In the genomic region with DNA sequence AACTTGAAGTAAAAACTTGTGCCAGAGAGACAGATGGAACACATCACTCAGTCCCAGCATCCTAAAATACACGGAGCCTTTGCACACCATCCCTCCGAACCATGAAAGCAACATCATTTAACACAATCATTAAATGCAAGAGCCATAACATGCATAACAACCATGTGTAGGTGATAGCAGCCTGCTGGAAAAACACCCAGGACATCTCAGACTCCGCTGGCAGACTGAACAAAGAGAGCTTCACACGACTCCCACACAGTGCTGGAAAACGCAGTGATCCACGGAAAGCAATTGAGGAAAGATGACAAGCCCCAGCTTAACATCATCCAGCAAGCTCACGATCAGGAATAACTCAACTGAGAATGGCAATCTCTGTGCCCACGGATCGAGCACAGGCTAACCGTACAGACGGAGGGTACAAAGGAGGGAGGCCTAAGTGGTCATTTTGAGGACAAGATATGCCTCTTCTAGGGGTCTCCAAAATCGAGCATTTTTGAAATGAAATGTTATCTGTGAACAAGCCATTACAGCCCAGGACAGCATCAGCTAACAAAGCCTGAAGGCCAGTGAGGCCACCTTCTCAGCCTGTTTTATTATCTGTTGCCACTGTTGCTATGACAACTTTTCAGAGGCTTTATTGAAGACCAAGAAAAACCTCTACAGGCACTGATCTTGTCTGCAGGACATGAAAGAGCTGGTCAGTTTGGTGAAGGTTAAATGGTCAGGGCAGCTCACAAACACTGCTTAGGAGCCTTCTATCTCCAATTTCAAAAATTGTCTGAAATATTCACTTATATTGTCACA, we compare ENCODE assay signal across 10 mouse cellular contexts.
A peak's percentile ranks its signal among the peaks of the same experiment; 100 is the strongest.
DNase-seq lines count a peak whose midpoint lies in the region; ATAC-seq and TF ChIP-seq lines count a peak whose summit lies in the region.
"Had no signal": no experiment of that assay in that cellular context is flagged by ENCODE, and none has a peak within 500 bp of the region (broad histone marks: within the 10 kb centered on the region; RNA-seq: fewer than 3 reads in every experiment).

No protein-coding gene starts in this region.

- DNase-seq in heart, postnatal 10 days = peak; percentile 4 to 10
- peak; percentile 93 for DNase-seq in brain, adult 2 months (ENCODE audit: low read depth, low spot score)
- peak; percentile 69 to 84 for DNase-seq in frontal cortex, postnatal 36 days (ENCODE audit: low spot score in 2 of 2)
- no peak for DNase-seq in liver, postnatal 0 days
- DNase-seq in adrenal gland, adult (ENCODE audit: inconsistent age in 2 of 2, low spot score in 1 of 2) = no peak
- no peak for DNase-seq in adrenal gland, adult 8-10 months

- TF ChIP-seq EP300 in liver, postnatal 0 days (IDR thresholded peaks at IDR 0.05; ENCODE audit: low read depth) = no peak

- H3K36me3 ChIP-seq in heart, embryonic 11.5 days (ENCODE audit: control insufficient read depth, insufficient read depth, low read length) = no peaks in the 10 kb centered on the region
- H3K36me3 ChIP-seq in limb, embryonic 15.5 days = no peaks in the 10 kb centered on the region
- H3K36me3 ChIP-seq in liver, postnatal 0 days (replicated peaks; ENCODE audit: insufficient read depth, low read length) = no peaks in the 10 kb centered on the region
- H3K36me3 ChIP-seq: heart, embryonic 12.5 days; neural tube, embryonic 12.5 days had no signal

- intact Hi-C loops in heart, postnatal 10 days (cut with DNase I) = no loop called here

- peaks cover 8% of the 10 kb centered on the region; the same call in 1 of the 2 replicates for H3K4me1 ChIP-seq in heart, embryonic 11.5 days (ENCODE audit: control insufficient read depth, insufficient read depth, low read length)
- peaks cover 11% of the 10 kb centered on the region for H3K4me1 ChIP-seq in limb, embryonic 15.5 days
- H3K4me1 ChIP-seq in liver, postnatal 0 days (ENCODE audit: insufficient read depth) = no peaks in the 10 kb centered on the region

- H3K27ac ChIP-seq in heart, embryonic 11.5 days (ENCODE audit: low read depth, low read length) = no peak overlapping the region
- no peak overlapping the region for H3K27ac ChIP-seq in limb, embryonic 15.5 days
- H3K27ac ChIP-seq in liver, postnatal 0 days (ENCODE audit: low read depth) = no peak overlapping the region
- H3K27ac ChIP-seq: neural tube, embryonic 12.5 days had no signal

- H3K9ac ChIP-seq in heart, embryonic 11.5 days (ENCODE audit: low read depth, low read length) = no peak overlapping the region
- H3K9ac ChIP-seq in limb, embryonic 15.5 days = no peak overlapping the region
- no peak overlapping the region for H3K9ac ChIP-seq in liver, postnatal 0 days (replicated peaks)
- H3K9ac ChIP-seq: heart, embryonic 12.5 days; neural tube, embryonic 12.5 days had no signal

- H3K9me3 ChIP-seq in heart, embryonic 11.5 days (replicated peaks; ENCODE audit: control insufficient read depth, low read length) = no peaks in the 10 kb centered on the region
- H3K9me3 ChIP-seq in limb, embryonic 15.5 days = no peaks in the 10 kb centered on the region
- H3K9me3 ChIP-seq in liver, postnatal 0 days (ENCODE audit: low read length) = no peaks in the 10 kb centered on the region
- H3K9me3 ChIP-seq: heart, embryonic 12.5 days; neural tube, embryonic 12.5 days had no signal

- no peak for TF ChIP-seq CTCF in liver, postnatal 0 days (IDR thresholded peaks at IDR 0.05; ENCODE audit: low read depth)

- no peak for ATAC-seq in heart, embryonic 11.5 days (replicated peaks; ENCODE audit: insufficient number of reproducible peaks, low FRiP score, low TSS enrichment)
- ATAC-seq in limb, embryonic 15.5 days (ENCODE audit: insufficient number of reproducible peaks, low FRiP score, low TSS enrichment, low read depth) = 0 out of 2 replicates have a peak, but pooled peaks have one; percentile 24
- ATAC-seq in liver, postnatal 0 days = no peak

- 57% methylated on average over 12 of the region's 12 CpGs for WGBS in heart, embryonic 11.5 days (ENCODE audit: insufficient replicate concordance)
- WGBS in limb, embryonic 15.5 days = 47% methylated on average over 12 of the region's 12 CpGs
- WGBS in liver, postnatal 0 days (ENCODE audit: insufficient replicate concordance) = 65% methylated on average over 12 of the region's 12 CpGs

- H3K4me2 ChIP-seq in heart, embryonic 11.5 days = no peak overlapping the region
- no peak overlapping the region for H3K4me2 ChIP-seq in limb, embryonic 15.5 days
- H3K4me2 ChIP-seq in liver, postnatal 0 days (ENCODE audit: low read depth, low read length) = no peak overlapping the region
- H3K4me2 ChIP-seq: heart, embryonic 12.5 days; neural tube, embryonic 12.5 days had no signal

- H3K4me3 ChIP-seq in heart, embryonic 11.5 days (ENCODE audit: low read depth, low read length) = no peak overlapping the region
- no peak overlapping the region for H3K4me3 ChIP-seq in limb, embryonic 15.5 days
- H3K4me3 ChIP-seq in liver, postnatal 0 days (ENCODE audit: low read depth, low read length) = no peak overlapping the region
- H3K4me3 ChIP-seq: heart, embryonic 12.5 days; neural tube, embryonic 12.5 days had no signal

- H3K27me3 ChIP-seq in heart, embryonic 11.5 days (ENCODE audit: control insufficient read depth, insufficient read depth, low read length) = no peaks in the 10 kb centered on the region
- H3K27me3 ChIP-seq in limb, embryonic 15.5 days = no peaks in the 10 kb centered on the region
- no peaks in the 10 kb centered on the region for H3K27me3 ChIP-seq in liver, postnatal 0 days (ENCODE audit: insufficient read depth, low read length)
- H3K27me3 ChIP-seq: heart, embryonic 12.5 days; neural tube, embryonic 12.5 days had no signal

Comparison
In these comparisons a context has a peak if more than half of its experiments do, and no peak if none do; other contexts are left out.
1. DNase-seq: peak in heart, postnatal 10 days (2 of 2), brain, adult 2 months (single experiment) and frontal cortex, postnatal 36 days (2 of 2); none in liver, postnatal 0 days (single experiment), adrenal gland, adult (0 of 2) and adrenal gland, adult 8-10 months (single experiment).